Mouse (Mus musculus): ENCODE measurements around the gene Chd5.

GRCm38 (mm10) chr4:152328691-152329090, 9.8 kb upstream of the Chd5 start:
- no peak for TF ChIP-seq POLR2A (IDR thresholded peaks at IDR 0.05; ENCODE audit: borderline replicate concordance, extremely low read depth, low read depth, low read length)
- peak; percentile 44 for TF ChIP-seq CTCF (IDR thresholded peaks at IDR 0.05; ENCODE audit: insufficient read depth, low read length)

All from lung, adult 2 months (tissue).